Mouse (Mus musculus) right cerebral cortex, adult 18-20 months (tissue): Measurements from ENCODE around the gene Plcb4.

Source experiments
- DNase-seq: peaks from one replicate; pipeline ENCODE4 v3.0.0; 2022; ENCODE audit warnings: mixed read lengths

The Plcb4 gene

DNA sequence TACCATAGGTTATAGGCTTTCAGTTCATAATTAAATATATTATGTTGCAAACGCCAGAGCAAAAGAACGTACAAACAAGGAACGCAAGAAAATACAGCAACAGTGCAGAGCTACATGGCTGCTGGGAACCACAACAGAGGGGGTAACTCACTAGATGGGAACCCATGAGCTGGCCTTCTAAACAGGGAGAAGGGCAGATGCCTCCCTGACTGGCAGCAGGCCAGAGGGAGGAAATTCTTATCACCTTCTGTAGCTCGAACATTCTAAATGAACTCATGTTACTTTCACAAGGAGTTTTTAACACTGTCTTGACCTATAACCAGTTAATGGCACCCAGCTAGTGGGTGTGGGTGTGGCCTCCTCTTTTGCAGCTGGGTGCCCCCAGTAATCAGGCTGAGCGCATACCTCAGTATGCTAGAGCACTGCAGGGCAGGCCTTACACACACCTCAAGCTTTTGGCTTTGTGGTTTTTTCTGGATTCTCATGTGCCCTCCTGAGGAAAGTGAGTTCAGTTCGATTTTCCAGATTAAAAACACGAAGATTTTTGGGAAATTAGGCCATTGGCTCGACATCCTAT, 102.5 kb downstream of the Plcb4 start:
- no peak for DNase-seq

DNA sequence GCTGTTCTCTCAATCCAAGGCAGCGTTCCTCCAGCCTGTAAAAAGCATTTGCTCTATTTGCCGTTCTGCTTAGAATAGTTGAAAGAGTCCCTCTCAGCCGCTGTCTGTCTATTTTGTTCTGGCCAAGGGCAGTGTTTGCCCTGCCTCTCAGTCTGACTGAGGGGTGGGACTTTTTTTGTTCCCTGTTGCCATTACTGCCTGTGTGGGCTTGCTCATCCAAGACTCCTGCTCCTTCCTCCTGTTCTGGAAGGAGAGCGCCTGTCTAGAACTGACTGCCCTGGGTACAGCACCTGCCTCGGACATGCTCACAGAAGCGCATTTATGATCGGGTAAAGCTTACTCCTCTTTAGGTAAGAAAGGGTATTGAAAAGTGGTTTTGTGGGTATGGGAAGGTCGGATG, 105.9 kb downstream of the Plcb4 start:
- no peak for DNase-seq

DNA sequence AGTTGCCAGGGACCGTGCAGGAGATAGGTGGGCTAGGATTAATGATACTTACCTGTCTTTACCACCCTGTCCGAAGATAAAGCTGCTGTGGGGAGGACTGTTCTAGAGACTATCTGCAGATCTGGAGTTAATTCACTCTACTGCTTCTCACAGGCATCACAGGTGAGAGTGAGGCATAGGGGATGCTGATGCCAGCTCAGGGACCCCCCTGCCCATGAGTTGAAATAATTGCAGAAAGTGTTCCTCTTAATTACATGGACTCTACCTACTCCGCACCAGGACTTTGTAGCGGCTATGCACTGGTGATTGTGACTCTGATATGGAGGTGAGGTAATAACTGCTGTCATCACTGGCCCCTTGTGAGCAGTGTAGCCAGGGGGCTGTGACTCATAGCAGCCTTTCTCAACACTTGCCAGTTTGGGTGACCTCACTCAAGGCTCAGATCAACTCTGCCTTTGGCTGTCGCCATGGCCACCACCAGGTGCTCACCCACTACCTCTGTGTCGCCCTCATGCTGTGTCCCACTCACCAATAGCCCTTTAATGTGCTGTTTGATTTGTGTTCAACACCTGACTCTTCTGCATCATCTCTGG, 107.8 kb downstream of the Plcb4 start:
- no peak for DNase-seq

DNA sequence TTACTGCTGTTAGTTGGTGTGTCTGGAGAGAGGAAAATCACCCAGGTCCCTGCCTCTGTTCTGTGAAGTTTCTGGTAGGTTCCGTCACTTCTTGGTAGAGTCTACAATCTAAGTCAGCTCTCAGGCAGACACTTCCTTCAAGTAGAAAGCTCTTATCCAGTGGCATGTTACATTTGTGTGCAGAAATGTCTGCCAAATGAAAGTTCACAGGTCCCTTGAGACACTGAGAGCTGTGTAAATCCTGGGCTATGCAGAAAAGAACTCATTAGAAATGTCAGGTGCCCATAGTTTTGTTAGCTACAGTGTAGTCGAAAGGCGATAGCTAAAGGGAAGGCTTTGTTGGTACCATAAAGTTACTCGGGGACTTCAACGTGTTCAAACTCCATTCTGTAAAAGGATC, 108.7 kb downstream of the Plcb4 start:
- no peak for DNase-seq

DNA sequence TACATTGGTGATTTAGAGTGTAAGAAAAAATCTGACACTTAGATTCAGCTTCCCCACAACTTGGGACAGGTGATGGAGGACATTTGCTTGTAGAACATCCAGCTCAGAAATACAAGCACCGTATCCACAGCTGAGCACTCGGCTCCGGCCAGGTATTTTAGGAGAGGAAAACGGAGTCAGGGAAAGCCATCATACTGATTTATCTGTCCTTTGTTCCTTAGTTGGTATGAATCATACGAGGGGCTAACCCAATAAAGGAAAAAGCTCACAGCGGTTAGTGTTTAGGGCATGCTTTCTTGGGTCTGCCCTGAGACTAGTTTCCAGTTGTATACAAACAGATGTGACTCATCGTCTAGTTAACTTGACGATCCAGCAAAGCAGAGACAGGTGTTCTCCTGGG, 110.9 kb downstream of the Plcb4 start:
- DNase-seq: no peak

DNA sequence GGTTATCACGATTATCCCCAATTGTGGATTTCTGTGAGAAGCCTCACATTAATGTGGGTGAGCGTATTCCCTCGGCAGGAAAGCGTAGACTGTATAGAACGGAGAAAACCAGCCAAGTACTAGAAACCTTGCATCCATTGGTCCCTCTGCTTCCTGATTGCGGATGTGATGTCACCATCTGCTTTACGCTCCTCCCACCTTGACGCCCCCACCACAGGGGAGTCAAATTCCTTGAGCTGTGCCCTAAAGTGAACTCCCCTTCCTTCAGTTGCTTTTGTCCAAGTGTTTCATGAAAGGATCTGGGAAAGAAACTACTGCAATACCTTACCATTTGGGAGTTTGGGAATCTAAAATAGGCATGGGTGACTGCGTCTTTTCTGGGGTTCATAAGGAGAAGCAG, 111.4 kb downstream of the Plcb4 start:
- no peak for DNase-seq

DNA sequence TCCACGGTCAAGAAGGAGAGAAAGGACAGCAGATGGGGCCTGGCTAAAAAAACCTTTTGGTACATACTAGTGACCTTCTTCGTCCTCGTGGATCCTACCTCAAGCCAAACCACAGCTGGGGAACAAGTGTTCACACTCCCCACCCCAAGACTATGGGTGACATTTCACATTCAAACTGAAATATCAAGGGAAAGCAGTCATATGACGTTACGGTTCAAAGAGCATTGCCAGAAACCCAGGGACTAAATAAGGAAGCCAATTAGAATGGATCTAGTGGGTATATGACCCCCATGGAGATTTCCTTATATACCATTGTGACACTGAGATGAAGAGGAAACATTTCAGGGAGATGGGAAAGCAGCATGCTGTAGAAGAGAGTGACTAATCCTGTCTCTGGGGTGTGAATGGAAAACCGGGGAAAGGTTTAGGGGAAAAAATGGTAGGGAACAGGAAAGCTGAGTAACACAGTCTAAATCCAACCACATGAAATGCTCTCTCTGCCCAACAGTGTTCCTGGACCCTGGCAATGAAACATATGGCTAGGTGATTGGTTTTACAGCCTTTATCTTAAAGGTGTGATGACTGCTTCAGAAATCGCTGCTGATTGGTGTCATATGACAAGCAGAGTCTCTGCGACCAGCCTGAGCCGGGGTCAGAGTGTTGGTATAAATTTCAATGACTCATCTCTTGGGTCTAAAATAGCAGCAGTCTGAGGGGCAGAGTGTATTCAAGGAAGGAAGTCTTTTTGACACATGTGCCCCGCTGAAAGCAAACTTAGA, 114.6 kb downstream of the Plcb4 start:
- DNase-seq: no peak

DNA sequence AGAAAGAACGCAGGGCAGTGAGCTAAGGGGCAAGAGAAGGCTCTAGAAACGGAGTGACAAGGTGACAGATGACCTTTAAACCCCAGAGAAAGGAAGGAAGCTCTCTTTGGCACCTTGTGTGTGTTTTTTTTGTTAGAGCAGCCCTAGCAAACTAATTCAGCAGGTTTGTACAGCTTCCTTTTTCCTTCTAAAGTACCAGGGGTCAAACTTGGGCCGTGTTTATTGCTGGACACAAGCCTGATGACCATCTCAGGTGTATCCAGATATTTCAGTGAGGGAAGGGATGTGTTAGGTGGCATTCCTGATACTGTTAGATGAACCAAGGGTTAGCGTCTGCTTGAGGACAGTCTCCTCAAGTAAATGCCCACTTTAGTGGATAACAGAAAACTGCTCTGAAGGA, 116.2 kb downstream of the Plcb4 start:
- no peak for DNase-seq

DNA sequence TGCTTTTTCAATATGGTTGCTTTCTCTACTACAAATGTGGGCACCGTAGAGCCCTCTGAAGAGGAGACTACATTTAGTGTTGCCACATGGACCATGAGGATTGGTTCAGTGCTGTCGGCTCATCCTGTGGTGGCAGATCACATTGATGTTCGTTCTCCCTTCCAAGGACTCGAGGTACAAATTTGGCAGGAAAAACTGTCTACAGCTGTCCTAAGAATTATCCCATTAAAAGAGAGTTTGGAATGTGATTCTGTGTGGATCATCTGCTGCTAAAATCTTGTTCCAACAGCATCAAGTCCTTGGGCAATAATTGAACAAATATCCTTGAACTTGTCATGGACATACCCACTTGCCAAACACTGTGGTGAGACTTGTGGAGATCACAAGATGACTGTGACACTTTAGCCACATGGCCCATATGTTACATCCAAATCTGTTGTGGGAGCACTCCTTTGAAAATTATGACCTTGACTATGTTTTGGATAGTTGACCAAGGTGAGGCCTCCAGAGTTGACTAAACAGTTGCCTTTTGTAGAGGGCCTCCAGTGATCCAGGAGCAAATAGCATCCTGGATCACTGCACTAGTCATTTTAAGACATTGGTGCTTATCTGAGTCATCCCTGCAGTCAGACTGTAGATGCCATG, 117.4 kb downstream of the Plcb4 start:
- DNase-seq: no peak

DNA sequence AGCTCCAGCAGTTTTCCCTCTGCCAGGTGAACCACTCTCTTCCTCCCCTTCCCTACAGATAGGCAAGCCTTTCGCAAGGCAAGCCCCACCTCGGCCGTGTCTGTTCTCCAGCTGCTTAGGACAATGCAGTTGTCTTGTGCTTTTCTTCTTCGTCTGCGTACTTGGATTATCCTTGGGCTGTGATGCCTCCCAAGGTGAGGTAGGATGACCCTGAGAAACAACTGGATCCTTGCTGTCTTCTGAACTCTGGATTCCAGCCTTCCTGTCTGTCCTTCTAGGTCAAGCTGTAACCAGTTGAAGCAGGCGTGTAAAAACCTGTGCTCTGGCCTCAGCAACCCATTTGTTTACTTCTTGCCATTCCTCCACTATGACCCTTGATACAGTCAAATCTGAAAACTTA, 122.6 kb downstream of the Plcb4 start:
- no peak for DNase-seq

DNA sequence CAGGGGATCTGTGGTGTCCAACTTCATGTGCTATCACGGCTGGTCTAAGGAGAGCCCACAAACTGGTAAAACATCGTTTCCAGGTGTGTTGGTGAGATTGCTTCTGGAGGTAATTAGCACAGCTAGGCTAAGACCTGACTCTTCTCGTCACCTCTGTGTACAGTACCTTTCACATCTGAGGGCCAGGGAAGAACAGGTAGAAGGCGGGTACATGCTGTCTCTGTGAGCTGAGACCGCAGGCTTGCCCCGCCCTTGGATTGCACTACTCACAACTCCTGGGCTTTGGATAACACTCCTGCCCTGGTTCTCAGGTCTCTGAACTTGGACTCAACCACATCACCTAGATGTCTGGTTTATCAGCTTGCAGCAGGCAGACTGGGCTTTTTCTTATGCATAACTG, 128.6 kb downstream of the Plcb4 start:
- no peak for DNase-seq

DNA sequence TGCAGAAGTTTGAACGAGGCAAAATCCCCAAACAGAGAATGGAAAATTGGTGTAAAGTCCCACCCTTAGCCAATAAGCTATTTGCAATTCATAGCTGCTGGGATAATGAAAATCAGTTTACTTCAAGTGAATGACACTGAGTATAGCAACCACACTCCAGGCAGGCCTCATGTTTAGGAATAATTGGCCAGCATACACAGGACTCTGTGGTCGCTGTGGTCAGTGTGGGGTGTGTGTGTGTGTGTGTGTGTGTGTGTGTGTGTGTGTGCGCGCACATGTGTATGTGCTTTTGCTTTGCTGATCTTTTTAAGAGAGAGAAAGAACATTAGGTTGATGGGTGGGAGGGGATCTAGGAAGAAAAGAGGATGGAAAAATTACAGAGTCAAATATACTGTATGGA, 134.1 kb downstream of the Plcb4 start:
- no peak for DNase-seq

DNA sequence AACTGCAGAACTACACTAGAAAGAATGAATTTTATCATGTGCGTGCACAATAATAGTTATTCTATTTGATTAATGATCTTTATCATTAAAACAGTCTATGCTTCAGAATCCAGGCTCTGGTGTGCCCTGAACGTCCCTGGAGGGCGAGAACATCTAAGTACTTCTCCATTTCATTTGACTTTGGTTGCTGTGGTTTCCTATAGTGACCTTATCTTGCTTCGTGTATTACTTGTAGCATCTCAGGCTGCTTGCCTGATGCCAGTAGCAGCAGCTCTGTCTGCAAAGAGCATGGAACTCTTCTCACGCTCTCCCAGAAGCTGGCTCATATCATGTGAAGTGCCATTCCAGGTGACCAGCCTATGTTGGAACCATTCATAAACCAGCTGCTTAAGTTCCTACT, 137.9 kb downstream of the Plcb4 start:
- no peak for DNase-seq

DNA sequence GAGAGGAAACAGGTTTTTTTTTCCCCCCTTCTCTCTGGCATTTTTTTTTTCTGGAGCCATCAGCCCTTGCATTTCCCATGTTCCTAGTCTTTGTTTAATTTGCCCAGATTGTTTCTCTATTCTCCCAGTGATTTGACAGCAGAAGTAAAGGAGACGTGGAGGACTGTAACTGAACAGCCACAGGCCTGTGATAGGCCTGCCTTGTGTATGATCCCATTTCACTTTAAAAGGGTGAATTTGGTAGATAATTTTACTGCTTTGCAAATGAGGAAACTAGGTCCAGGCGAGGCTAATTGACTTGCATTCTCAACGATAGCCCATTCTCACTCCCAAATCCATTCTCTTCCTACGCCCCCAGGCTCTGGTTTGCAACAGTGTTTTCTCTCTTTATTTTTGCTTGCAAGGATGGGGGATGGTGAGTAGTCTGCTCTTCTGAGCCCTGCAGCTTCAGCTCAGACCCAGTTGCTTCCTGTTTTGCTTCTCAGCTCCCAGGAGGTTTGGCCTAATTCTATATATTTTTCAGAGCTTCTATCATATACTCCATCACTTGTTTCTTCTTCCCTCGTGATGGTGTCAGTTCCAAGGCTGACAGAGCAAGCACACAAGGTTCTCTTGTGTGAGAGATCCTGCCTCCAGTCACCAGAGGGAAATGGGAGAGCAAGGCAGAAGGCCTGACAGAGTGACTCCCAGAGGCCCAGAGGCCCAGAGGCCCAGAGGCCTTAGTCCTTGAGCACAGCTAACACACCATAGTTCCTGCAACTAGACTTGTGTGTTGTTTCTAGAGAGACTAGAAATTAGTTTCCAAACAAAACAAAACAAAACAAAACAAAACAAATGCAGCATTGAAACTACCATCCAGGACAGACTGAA, 139.1 kb downstream of the Plcb4 start:
- DNase-seq: no peak

DNA sequence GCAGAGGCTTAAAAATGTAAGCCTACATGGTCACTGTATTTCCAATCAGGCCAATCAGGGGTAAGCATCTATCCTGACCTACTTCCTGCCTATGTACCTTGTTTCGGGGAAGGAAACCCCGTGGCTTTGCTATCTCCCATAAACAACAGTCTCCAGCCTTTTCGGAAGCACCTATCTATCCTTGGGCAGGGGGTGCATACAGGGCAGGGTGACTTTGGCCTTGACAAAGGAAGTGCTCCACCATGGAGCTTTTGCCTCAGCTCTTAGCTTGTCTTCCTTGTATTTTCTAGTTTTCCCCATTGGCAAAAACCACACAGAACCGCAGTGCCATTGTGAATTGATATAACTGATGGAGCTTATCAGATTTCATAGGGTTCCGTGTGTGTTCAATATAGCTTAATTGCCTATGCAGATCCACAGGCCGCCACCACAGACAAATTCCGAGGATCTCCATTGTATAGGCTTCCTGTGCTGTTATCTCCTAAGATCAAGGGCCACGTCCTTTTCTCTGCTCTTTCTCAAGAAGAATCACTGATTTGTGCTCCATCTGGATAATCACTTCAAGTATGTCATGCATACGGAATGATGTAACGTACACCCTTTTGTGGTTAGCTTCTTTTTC, 140.4 kb downstream of the Plcb4 start:
- no peak for DNase-seq

DNA sequence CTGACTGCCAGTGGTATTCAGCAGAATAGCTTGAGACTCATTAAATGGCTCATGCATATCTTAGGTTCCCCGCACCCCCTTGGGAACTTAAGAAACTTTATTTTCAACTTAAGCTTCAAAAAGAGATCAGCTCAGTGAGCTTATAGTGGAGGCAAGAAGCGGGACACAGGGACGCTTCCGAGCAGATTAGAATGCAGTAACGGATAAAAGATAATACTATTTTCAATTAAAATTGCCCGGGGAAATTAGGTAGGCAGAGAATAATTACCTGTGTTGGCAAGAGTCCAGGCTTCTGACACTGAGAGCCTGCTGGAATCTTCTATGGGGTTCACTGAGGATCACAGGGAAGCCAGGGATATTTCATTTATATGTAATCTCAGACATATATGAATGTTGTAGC, 141.6 kb downstream of the Plcb4 start:
- DNase-seq: no peak

DNA sequence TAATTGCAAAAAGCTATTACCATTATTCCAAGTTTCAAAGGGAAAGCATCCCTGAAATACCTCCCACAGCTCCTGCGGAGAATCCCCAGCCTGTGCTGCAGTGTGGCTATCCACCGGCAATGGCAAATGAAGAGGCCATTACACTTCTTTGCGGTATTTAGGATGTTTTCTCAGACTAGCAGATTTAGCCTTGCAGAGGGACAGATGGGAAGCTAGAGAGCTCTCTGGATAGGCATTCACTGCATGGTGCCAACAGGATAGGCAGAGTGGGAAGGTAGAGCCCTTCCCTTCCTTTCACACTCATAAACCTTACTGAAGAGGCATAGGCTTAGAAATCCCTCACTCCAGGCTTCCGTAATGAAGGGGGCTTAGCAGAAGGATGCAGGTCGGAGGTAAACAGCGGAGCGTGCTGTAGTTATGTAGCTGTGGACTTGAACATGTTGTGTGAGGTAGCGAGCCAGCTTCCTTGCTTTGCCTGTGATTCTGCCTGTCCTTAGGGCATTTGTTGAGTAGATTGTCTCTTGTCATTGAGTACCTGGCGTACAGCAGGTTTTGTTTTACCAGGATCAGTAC, 144.2 kb downstream of the Plcb4 start:
- no peak for DNase-seq

DNA sequence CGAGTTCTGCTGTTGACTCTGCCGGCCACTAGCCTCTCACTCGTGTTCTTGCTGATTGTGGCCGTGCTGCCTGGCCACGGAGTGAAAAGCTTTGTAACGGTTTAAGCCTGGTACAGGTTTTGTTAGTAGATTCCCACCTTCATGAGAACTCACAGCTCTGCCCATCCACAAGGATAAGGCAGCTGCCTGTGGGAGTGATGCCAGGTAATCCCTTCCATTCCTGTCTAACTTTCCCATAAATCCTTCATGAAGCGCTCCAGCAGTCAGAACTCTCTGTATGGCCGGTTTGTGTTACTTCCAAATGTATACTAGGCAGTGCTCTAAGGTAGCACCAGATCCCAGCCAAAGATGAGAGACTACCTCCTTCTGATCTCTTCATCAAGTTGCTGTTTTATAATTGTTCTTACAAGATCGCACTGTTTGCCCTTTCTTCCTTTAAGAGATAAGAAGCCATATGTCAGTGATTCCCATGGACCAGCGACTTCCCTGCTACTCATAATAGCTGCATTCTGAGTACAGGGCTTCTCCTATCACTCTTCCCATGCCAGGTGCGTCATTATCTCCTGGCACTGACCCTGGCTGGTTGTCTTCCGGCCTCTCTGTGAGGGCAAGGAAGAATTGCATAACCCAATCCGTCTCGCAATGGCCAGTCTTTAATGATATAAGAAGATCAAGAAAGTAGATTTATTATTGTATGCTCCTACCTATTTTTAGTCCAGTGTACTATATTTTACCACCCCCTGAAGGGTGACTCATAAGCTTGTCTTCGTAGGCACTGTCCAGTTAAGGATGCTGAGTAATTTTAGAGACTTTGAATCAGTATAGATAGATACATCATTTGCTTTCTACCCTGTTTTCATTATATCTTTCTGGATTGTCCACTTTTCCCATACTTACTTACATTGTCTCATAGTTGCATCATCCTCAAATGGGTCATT, 147.2 kb downstream of the Plcb4 start:
- DNase-seq: no peak

DNA sequence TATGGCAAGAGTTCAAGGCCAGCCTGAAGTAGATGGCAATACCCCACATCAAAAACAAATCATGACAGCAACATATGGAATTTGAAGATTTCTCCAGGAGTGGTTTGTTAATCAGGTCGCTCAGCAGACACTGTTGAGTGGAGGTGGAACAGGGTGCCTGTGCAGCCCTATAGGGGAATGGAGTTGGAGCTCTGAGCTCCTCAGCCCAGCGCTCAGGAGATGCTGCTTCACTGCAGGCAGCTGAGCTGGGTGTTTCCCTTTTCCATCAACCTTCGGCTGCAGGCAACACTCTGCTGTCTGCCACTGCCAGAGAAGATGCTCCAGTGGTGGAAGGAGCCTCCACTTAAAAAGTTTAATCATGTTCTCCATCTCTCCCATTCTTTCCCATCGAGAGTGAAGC, 149.5 kb downstream of the Plcb4 start:
- no peak for DNase-seq

DNA sequence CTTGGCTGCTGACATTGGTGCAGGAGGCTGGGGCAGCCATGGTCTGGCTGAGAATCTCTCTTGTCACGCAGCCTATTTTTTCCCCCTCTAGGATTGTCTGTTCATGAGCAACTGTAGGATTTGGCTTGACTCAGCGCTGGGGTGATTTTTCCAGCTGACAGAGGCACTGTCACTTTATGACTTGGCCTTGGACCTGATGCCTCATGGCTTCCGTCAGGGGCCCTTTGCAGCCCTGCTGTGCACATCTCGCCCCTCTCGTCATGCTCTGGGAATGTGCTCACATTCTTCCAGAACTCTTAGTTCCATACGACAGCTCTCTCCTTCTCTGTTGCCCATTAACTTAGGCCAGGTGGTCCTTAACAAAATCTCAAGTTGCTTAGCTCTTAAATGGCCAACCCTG, 152.0 kb downstream of the Plcb4 start:
- no peak for DNase-seq

DNA sequence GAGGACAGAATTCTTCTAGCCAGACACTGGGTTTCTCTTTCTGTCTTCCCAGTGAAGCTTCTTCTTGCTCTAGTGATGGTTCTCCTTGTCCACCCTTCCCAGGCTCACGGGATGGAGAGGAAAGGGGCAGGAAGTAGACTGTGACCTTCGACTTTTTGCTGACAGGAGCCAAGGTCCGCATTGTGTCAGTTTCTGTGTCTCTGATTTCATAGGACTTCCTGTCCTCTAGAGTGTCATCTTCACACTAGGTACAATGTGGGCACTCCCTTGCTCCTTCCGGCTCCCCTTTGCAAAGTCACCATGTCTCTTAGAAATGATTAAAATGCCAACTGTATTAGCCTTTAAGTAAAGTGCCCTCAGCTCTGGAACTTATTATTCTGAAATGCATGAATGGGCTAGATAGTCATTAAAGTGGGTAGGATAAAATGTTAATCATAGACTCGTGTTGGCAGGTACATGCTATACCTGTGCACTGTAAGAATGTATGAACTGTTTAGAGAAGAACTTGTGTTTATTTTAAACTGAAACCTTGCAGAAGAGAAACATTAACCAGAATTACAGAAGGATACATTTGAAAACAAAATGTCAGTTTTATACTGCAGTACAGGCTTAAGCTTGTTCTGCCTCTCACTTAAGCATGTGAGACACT, 152.8 kb downstream of the Plcb4 start:
- DNase-seq: no peak
